Mouse (Mus musculus): Measurements from ENCODE around the gene Eps8. TPM values are rescaled to one million over a fixed set of nuclear protein-coding genes. Genes with fewer than 3 reads are reported as not detected.

Gene Eps8
- polyA plus RNA-seq, 1 experiment from 2014 or later: 4.8 TPM

GRCm38 (mm10) chr6:137597442-137598058 is 57.1 kb downstream of the Eps8 start:
- Histone ChIP-seq H3K4me2 (ENCODE audit: low read depth, low read length) (no peak overlapping the region), H3K27ac (ENCODE audit: low read depth) (no peak overlapping the region), H3K27me3 (ENCODE audit: insufficient read depth, low read length) (no peaks in the 10 kb centered on the region), H3K4me1 (ENCODE audit: insufficient read depth) (no peaks in the 10 kb centered on the region), H3K9me3 (ENCODE audit: low read length) (no peaks in the 10 kb centered on the region), H3K9ac (replicated peaks) (no peak overlapping the region), H3K36me3 (replicated peaks; ENCODE audit: insufficient read depth, low read length) (no peaks in the 10 kb centered on the region), H3K4me3 (ENCODE audit: low read depth, low read length) (no peak overlapping the region)
- no peak for ATAC-seq
- TF ChIP-seq CTCF (IDR thresholded peaks at IDR 0.05; ENCODE audit: low read depth) (no peak), EP300 (IDR thresholded peaks at IDR 0.05; ENCODE audit: low read depth) (no peak)
- no peak for DNase-seq
- WGBS (ENCODE audit: insufficient replicate concordance): 83% methylated on average over 8 of the region's 8 CpGs

- Histone ChIP-seq H3K36me3 (replicated peaks; ENCODE audit: insufficient read depth, low read length) (no peaks in the 10 kb centered on the region), H3K9me3 (ENCODE audit: low read length) (no peaks in the 10 kb centered on the region), H3K4me2 (ENCODE audit: low read depth, low read length) (no peak overlapping the region), H3K27ac (ENCODE audit: low read depth) (no peak overlapping the region), H3K4me1 (ENCODE audit: insufficient read depth) (no peaks in the 10 kb centered on the region), H3K4me3 (ENCODE audit: low read depth, low read length) (no peak overlapping the region), H3K27me3 (ENCODE audit: insufficient read depth, low read length) (no peaks in the 10 kb centered on the region), H3K9ac (replicated peaks) (no peak overlapping the region)
- TF ChIP-seq CTCF (IDR thresholded peaks at IDR 0.05; ENCODE audit: low read depth): no peak
- no peak for ATAC-seq
- 93% methylated on average over 10 of the region's 10 CpGs for WGBS (ENCODE audit: insufficient replicate concordance)
- no peak for DNase-seq
These were observed 62.1 kb downstream of the Eps8 start for GRCm38 (mm10) chr6:137592582-137592981.

GRCm38 (mm10) chr6:137589245-137589618 is 65.4 kb downstream of the Eps8 start:
- 72% methylated on average over 3 of the region's 3 CpGs for WGBS (ENCODE audit: insufficient replicate concordance)
- H3K9ac ChIP-seq (replicated peaks): no peak overlapping the region
- H3K4me1 ChIP-seq (ENCODE audit: insufficient read depth): no peaks in the 10 kb centered on the region
- no peak overlapping the region for H3K4me2 ChIP-seq (ENCODE audit: low read depth, low read length)
- TF ChIP-seq EP300 (IDR thresholded peaks at IDR 0.05; ENCODE audit: low read depth) (no peak), CTCF (IDR thresholded peaks at IDR 0.05; ENCODE audit: low read depth) (no peak)
- no peaks in the 10 kb centered on the region for H3K36me3 ChIP-seq (replicated peaks; ENCODE audit: insufficient read depth, low read length)
- H3K9me3 ChIP-seq (ENCODE audit: low read length): no peaks in the 10 kb centered on the region
- no peaks in the 10 kb centered on the region for H3K27me3 ChIP-seq (ENCODE audit: insufficient read depth, low read length)
- no peak overlapping the region for H3K27ac ChIP-seq (ENCODE audit: low read depth)
- DNase-seq: no peak
- H3K4me3 ChIP-seq (ENCODE audit: low read depth, low read length): no peak overlapping the region
- no peak for ATAC-seq

GRCm38 (mm10) chr6:137588481-137589244 is 66.0 kb downstream of the Eps8 start:
- no peak for ATAC-seq
- no peak overlapping the region for H3K4me2 ChIP-seq (ENCODE audit: low read depth, low read length)
- WGBS (ENCODE audit: insufficient replicate concordance): 71% methylated on average over 10 of the region's 10 CpGs

GRCm38 (mm10) chr6:137587866-137588265 is 66.8 kb downstream of the Eps8 start:
- H3K36me3 ChIP-seq (replicated peaks; ENCODE audit: insufficient read depth, low read length): no peaks in the 10 kb centered on the region
- ATAC-seq (no peak), DNase-seq (no peak)
- WGBS (ENCODE audit: insufficient replicate concordance): 74% methylated on average over 6 of the region's 6 CpGs
- H3K4me1 ChIP-seq (ENCODE audit: insufficient read depth): no peaks in the 10 kb centered on the region
- no peak overlapping the region for H3K4me3 ChIP-seq (ENCODE audit: low read depth, low read length)
- H3K9ac ChIP-seq (replicated peaks): no peak overlapping the region
- no peak overlapping the region for H3K4me2 ChIP-seq (ENCODE audit: low read depth, low read length)
- no peak for TF ChIP-seq CTCF (IDR thresholded peaks at IDR 0.05; ENCODE audit: low read depth)
- no peaks in the 10 kb centered on the region for H3K27me3 ChIP-seq (ENCODE audit: insufficient read depth, low read length)
- H3K9me3 ChIP-seq (ENCODE audit: low read length): no peaks in the 10 kb centered on the region
- no peak overlapping the region for H3K27ac ChIP-seq (ENCODE audit: low read depth)

More at GRCm38 (mm10) chr6:137588481-137589244, 66.0 kb downstream of the Eps8 start:
- no peak for DNase-seq
- Histone ChIP-seq H3K9me3 (ENCODE audit: low read length) (no peaks in the 10 kb centered on the region), H3K4me3 (ENCODE audit: low read depth, low read length) (no peak overlapping the region), H3K27ac (ENCODE audit: low read depth) (no peak overlapping the region), H3K36me3 (replicated peaks; ENCODE audit: insufficient read depth, low read length) (no peaks in the 10 kb centered on the region), H3K9ac (replicated peaks) (no peak overlapping the region), H3K4me1 (ENCODE audit: insufficient read depth) (no peaks in the 10 kb centered on the region), H3K27me3 (ENCODE audit: insufficient read depth, low read length) (no peaks in the 10 kb centered on the region)
- no peak for TF ChIP-seq CTCF (IDR thresholded peaks at IDR 0.05; ENCODE audit: low read depth)
- no peak for TF ChIP-seq EP300 (IDR thresholded peaks at IDR 0.05; ENCODE audit: low read depth)

- TF ChIP-seq EP300 (IDR thresholded peaks at IDR 0.05; ENCODE audit: low read depth): no peak
- TF ChIP-seq CTCF (IDR thresholded peaks at IDR 0.05; ENCODE audit: low read depth): no peak
- WGBS (ENCODE audit: insufficient replicate concordance): 76% methylated on average over 4 of the region's 4 CpGs
- Histone ChIP-seq H3K27me3 (ENCODE audit: insufficient read depth, low read length) (no peaks in the 10 kb centered on the region), H3K27ac (ENCODE audit: low read depth) (no peak overlapping the region), H3K4me3 (ENCODE audit: low read depth, low read length) (no peak overlapping the region), H3K9me3 (ENCODE audit: low read length) (no peaks in the 10 kb centered on the region), H3K9ac (replicated peaks) (no peak overlapping the region), H3K4me1 (ENCODE audit: insufficient read depth) (no peaks in the 10 kb centered on the region), H3K4me2 (ENCODE audit: low read depth, low read length) (no peak overlapping the region), H3K36me3 (replicated peaks; ENCODE audit: insufficient read depth, low read length) (no peaks in the 10 kb centered on the region)
- ATAC-seq: no peak
- DNase-seq: no peak
These were observed 69.4 kb downstream of the Eps8 start for GRCm38 (mm10) chr6:137585229-137585628.

Data from liver, postnatal 0 days (tissue).